In the genomic region with DNA sequence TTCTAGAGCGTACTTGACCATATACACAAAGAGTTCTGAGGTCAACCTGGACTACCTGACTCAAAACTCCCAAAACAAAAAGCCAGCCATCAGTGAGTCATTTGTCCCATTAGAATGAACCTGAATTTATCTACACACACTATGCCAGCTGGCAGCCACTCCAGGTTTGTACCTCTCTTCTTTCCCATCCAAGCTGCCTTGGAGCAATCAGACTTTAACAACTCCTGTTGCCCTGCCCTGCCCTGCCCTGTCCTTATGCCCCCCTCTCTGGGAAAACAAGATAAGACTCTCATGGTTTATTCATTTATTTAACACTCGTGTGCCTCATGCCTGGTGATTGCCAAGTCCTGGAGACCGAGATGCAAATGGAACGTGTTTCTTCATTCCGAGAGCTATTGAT, we compare ENCODE assay signal across 20 mouse cellular contexts. TPM values are rescaled to one million over a fixed set of nuclear protein-coding genes. Genes with fewer than 3 reads are reported as not detected.
DNase-seq lines count a peak whose midpoint lies in the region; ATAC-seq and TF ChIP-seq lines count a peak whose summit lies in the region.
"Had no signal": no experiment of that assay in that cellular context is flagged by ENCODE, and none has a peak within 500 bp of the region (broad histone marks: within the 10 kb centered on the region; RNA-seq: fewer than 3 reads in every experiment).

No protein-coding gene starts in this region.

- 76% methylated on average over 5 of the region's 5 CpGs for WGBS in heart, embryonic 10.5 days
- WGBS in intestine, postnatal 0 days = 55% methylated on average over 5 of the region's 5 CpGs
- 87% methylated on average over 5 of the region's 5 CpGs for WGBS in forebrain, embryonic 12.5 days

- no peaks in the 10 kb centered on the region for H3K27me3 ChIP-seq in heart, embryonic 10.5 days (ENCODE audit: insufficient read depth, poor library complexity, severe bottlenecking)
- H3K27me3 ChIP-seq in intestine, postnatal 0 days (replicated peaks; ENCODE audit: control insufficient read depth, insufficient read depth, low read length) = no peaks in the 10 kb centered on the region
- H3K27me3 ChIP-seq in forebrain, embryonic 12.5 days = no peaks in the 10 kb centered on the region; the same call in 1 of the 2 replicates
- H3K27me3 ChIP-seq: forebrain, embryonic 15.5 days; heart, embryonic 13.5 days; hindbrain, embryonic 12.5 days; midbrain, embryonic 13.5 days had no signal

- H3K4me3 ChIP-seq in heart, embryonic 10.5 days = no peak overlapping the region
- no peak overlapping the region for H3K4me3 ChIP-seq in intestine, postnatal 0 days (ENCODE audit: low read depth, low read length)
- no peak overlapping the region for H3K4me3 ChIP-seq in forebrain, embryonic 12.5 days (replicated peaks)
- H3K4me3 ChIP-seq: forebrain, embryonic 15.5 days; heart, embryonic 13.5 days; hindbrain, embryonic 12.5 days; midbrain, embryonic 13.5 days had no signal

- H3K9me3 ChIP-seq in heart, embryonic 10.5 days = no peaks in the 10 kb centered on the region
- H3K9me3 ChIP-seq in intestine, postnatal 0 days (ENCODE audit: control insufficient read depth) = no peaks in the 10 kb centered on the region
- no peaks in the 10 kb centered on the region for H3K9me3 ChIP-seq in forebrain, embryonic 12.5 days
- H3K9me3 ChIP-seq: forebrain, embryonic 15.5 days; heart, embryonic 13.5 days; midbrain, embryonic 13.5 days had no signal

- no peak overlapping the region for H3K4me2 ChIP-seq in intestine, postnatal 0 days (replicated peaks; ENCODE audit: low read depth)
- no peak overlapping the region for H3K4me2 ChIP-seq in forebrain, embryonic 12.5 days
- H3K4me2 ChIP-seq: forebrain, embryonic 15.5 days; heart, embryonic 13.5 days; hindbrain, embryonic 12.5 days; lung, embryonic 14.5 days; midbrain, embryonic 13.5 days had no signal

- H3K27ac ChIP-seq in heart, embryonic 10.5 days = no peak overlapping the region
- H3K27ac ChIP-seq in intestine, postnatal 0 days (ENCODE audit: low read depth, low read length) = no peak overlapping the region; the same call in 1 of the 2 replicates
- no peak overlapping the region for H3K27ac ChIP-seq in forebrain, embryonic 12.5 days
- H3K27ac ChIP-seq: forebrain, embryonic 15.5 days; heart, embryonic 13.5 days; hindbrain, embryonic 12.5 days; kidney, postnatal 0 days; midbrain, embryonic 13.5 days had no signal

- DNase-seq in heart, adult 18-20 months = peak; percentile 60 to 63
- no peak for DNase-seq in heart, embryonic 10.5 days (ENCODE audit: low spot score)
- peak; percentile 78 to 87 for DNase-seq in lung, adult 18-20 months
- no peak for DNase-seq in retina, embryonic 14.5 days (ENCODE audit: low spot score)
- no peak for DNase-seq in cerebellum, postnatal 36 days
- DNase-seq: cerebellum, adult 9-10 months; embryo, embryonic 11 days; layer of hippocampus, adult 9-11 months; lung, embryonic 14.5 days had no signal

- TF ChIP-seq CTCF in intestine, postnatal 0 days (IDR thresholded peaks at IDR 0.05; ENCODE audit: low read depth) = no peak

- H3K36me3 ChIP-seq in heart, embryonic 10.5 days = peaks cover 5% of the 10 kb centered on the region
- no peaks in the 10 kb centered on the region; the same call in 1 of the 2 replicates for H3K36me3 ChIP-seq in intestine, postnatal 0 days (ENCODE audit: control insufficient read depth, insufficient read depth)
- H3K36me3 ChIP-seq in forebrain, embryonic 12.5 days (replicated peaks) = peaks cover 8% of the 10 kb centered on the region; the same call in 1 of the 2 replicates
- H3K36me3 ChIP-seq: forebrain, embryonic 15.5 days had no signal

- ATAC-seq in intestine, postnatal 0 days = peak; percentile 40
- peak; percentile 52 for ATAC-seq in megakaryocyte-erythroid progenitor cell, adult 5-6 weeks (replicated peaks; ENCODE audit: low FRiP score, low TSS enrichment, poor library complexity, severe bottlenecking)
- ATAC-seq in forebrain, embryonic 12.5 days (ENCODE audit: low FRiP score) = no peak
- ATAC-seq: forebrain, embryonic 15.5 days; midbrain, embryonic 13.5 days had no signal

- H3K9ac ChIP-seq in intestine, postnatal 0 days (ENCODE audit: low read depth, low read length) = no peak overlapping the region
- H3K9ac ChIP-seq in forebrain, embryonic 12.5 days = no peak overlapping the region
- H3K9ac ChIP-seq: forebrain, embryonic 15.5 days; heart, embryonic 13.5 days; hindbrain, embryonic 12.5 days; lung, embryonic 14.5 days; midbrain, embryonic 13.5 days had no signal

- peaks cover 20% of the 10 kb centered on the region for H3K4me1 ChIP-seq in heart, embryonic 10.5 days
- peaks cover 3% of the 10 kb centered on the region; the same call in 1 of the 2 replicates for H3K4me1 ChIP-seq in intestine, postnatal 0 days (replicated peaks; ENCODE audit: control insufficient read depth, insufficient read depth, low read length)
- peaks cover 15% of the 10 kb centered on the region for H3K4me1 ChIP-seq in forebrain, embryonic 12.5 days

RNA-seq across cellular contexts. Expression of a gene that starts 1.9 kb away (rescaled TPM):
- total RNA-seq in heart, adult 18-20 months (2021) = 10 to 100 TPM; 29.2 to 31.7 TPM
- 67.2 and 71.7 TPM in 2 replicates for polyA plus RNA-seq in heart, embryonic 10.5 days (2016; fragmentation: Nextera tagmentation; extraction: Ambion mirVana)
- 79.8 and 83.1 TPM in 2 replicates for polyA plus RNA-seq in intestine, postnatal 0 days (2015; fragmentation: Nextera tagmentation; extraction: Ambion mirVana)
- total RNA-seq in megakaryocyte-erythroid progenitor cell, adult 5-6 weeks (2014; fragmentation: Nextera tagmentation) = 28.8 and 47.9 TPM in 2 replicates
- total RNA-seq in megakaryocyte-erythroid progenitor cell, adult 5-6 weeks (2017) = 44.6 and 46.3 TPM in 2 replicates
- polyA plus RNA-seq in forebrain, embryonic 12.5 days (2016; fragmentation: Nextera tagmentation; extraction: Ambion mirVana) = 44.7 and 45.8 TPM in 2 replicates

RNA-seq across cellular contexts. Expression of a gene that starts 7.3 kb away (rescaled TPM):
- total RNA-seq in heart, adult 18-20 months (2021) = 1 to 10 TPM in 1 of 2 experiments, not detected in 1; 1.1 TPM
- polyA plus RNA-seq in heart, embryonic 10.5 days (2016; fragmentation: Nextera tagmentation; extraction: Ambion mirVana) = not detected in 2 replicates
- not detected in 2 replicates for polyA plus RNA-seq in intestine, postnatal 0 days (2015; fragmentation: Nextera tagmentation; extraction: Ambion mirVana)
- total RNA-seq in megakaryocyte-erythroid progenitor cell, adult 5-6 weeks (2014; fragmentation: Nextera tagmentation) = 0.61 TPM in 1 of 2 replicates, not detected in the other
- not detected in 2 replicates for total RNA-seq in megakaryocyte-erythroid progenitor cell, adult 5-6 weeks (2017)
- polyA plus RNA-seq in forebrain, embryonic 12.5 days (2016; fragmentation: Nextera tagmentation; extraction: Ambion mirVana) = not detected in 2 replicates
- total RNA-seq: gastrocnemius, adult 18-20 months; left cerebral cortex, postnatal 25 days had no signal
- polyA plus RNA-seq: forebrain, embryonic 15.5 days; heart, embryonic 13.5 days; hindbrain, embryonic 12.5 days; intestine, embryonic 14.5 days; kidney, postnatal 0 days; lung, embryonic 14.5 days; midbrain, embryonic 13.5 days had no signal

RNA-seq across cellular contexts. Expression of a gene that starts 8.7 kb away (rescaled TPM):
- total RNA-seq in heart, adult 18-20 months (2021) = under 1 TPM in 1 of 2 experiments, not detected in 1; 0.64 TPM
- 39.9 and 40.1 TPM in 2 replicates for polyA plus RNA-seq in heart, embryonic 10.5 days (2016; fragmentation: Nextera tagmentation; extraction: Ambion mirVana)
- 10.3 and 12.3 TPM in 2 replicates for polyA plus RNA-seq in intestine, postnatal 0 days (2015; fragmentation: Nextera tagmentation; extraction: Ambion mirVana)
- total RNA-seq in megakaryocyte-erythroid progenitor cell, adult 5-6 weeks (2014; fragmentation: Nextera tagmentation) = 44.3 and 50.3 TPM in 2 replicates
- 27.2 and 32.7 TPM in 2 replicates for total RNA-seq in megakaryocyte-erythroid progenitor cell, adult 5-6 weeks (2017)
- polyA plus RNA-seq in forebrain, embryonic 12.5 days (2016; fragmentation: Nextera tagmentation; extraction: Ambion mirVana) = 45.8 and 50.3 TPM in 2 replicates
- total RNA-seq: gastrocnemius, adult 18-20 months had no signal

RNA-seq across cellular contexts. Expression of a gene that starts 16.0 kb away (rescaled TPM):
- total RNA-seq in heart, adult 18-20 months (2021) = under 1 TPM in 1 of 2 experiments, not detected in 1; 0.36 TPM
- polyA plus RNA-seq in heart, embryonic 10.5 days (2016; fragmentation: Nextera tagmentation; extraction: Ambion mirVana) = 1.4 and 1.7 TPM in 2 replicates
- 4.8 and 5.4 TPM in 2 replicates for polyA plus RNA-seq in intestine, postnatal 0 days (2015; fragmentation: Nextera tagmentation; extraction: Ambion mirVana)
- total RNA-seq in megakaryocyte-erythroid progenitor cell, adult 5-6 weeks (2014; fragmentation: Nextera tagmentation) = 3.6 and 11.8 TPM in 2 replicates
- total RNA-seq in megakaryocyte-erythroid progenitor cell, adult 5-6 weeks (2017) = 2.1 and 3.3 TPM in 2 replicates
- polyA plus RNA-seq in forebrain, embryonic 12.5 days (2016; fragmentation: Nextera tagmentation; extraction: Ambion mirVana) = 0.27 and 0.50 TPM in 2 replicates

RNA-seq across cellular contexts. Expression of a gene that starts 32.8 kb away (rescaled TPM):
- 10 to 100 TPM; 32.1 to 35.2 TPM for total RNA-seq in heart, adult 18-20 months (2021)
- polyA plus RNA-seq in heart, embryonic 10.5 days (2016; fragmentation: Nextera tagmentation; extraction: Ambion mirVana) = 135 and 142 TPM in 2 replicates
- 928 and 1,046 TPM in 2 replicates for polyA plus RNA-seq in intestine, postnatal 0 days (2015; fragmentation: Nextera tagmentation; extraction: Ambion mirVana)
- total RNA-seq in megakaryocyte-erythroid progenitor cell, adult 5-6 weeks (2014; fragmentation: Nextera tagmentation) = not detected in 2 replicates
- total RNA-seq in megakaryocyte-erythroid progenitor cell, adult 5-6 weeks (2017) = 0.09 TPM in 1 of 2 replicates, not detected in the other
- polyA plus RNA-seq in forebrain, embryonic 12.5 days (2016; fragmentation: Nextera tagmentation; extraction: Ambion mirVana) = 36.5 and 40.2 TPM in 2 replicates

Comparison
In these comparisons a context has a peak if more than half of its experiments do, and no peak if none do; other contexts are left out.
1. DNase-seq: peak in heart, adult 18-20 months (2 of 2) and lung, adult 18-20 months (2 of 2); none in heart, embryonic 10.5 days (single experiment), retina, embryonic 14.5 days (single experiment) and cerebellum, postnatal 36 days (0 of 2).